Mouse (Mus musculus) liver, embryonic 14.5 days (tissue): ENCODE measurements around the gene Cldn1. TPM values are rescaled to one million over a fixed set of nuclear protein-coding genes. Genes with fewer than 3 reads are reported as not detected.
A peak's percentile ranks its signal among the peaks of the same experiment; 100 is the strongest.

Experiments
- ATAC-seq: fragments of 200-750 bp; cut with Nextera tagmentation; 2 replicates; pipeline ENCODE4 v1.8.0; 2017; ENCODE audit warnings: moderate number of reproducible peaks, mild to moderate bottlenecking, moderate library complexity; ENCODE audit not compliant: insufficient read depth
- DNase-seq, 3 experiments: peaks; one replicate each; pipeline ENCODE4 v3.0.0-alpha.2; 2012 to 2013; ENCODE audit warnings: low read depth in 3 of 3, low spot score in 3 of 3
- H3K27ac ChIP-seq: fragments of 300-500 bp; sonication (generic); 2 replicates; pipeline ENCODE4 v1.5.1; 2014; ENCODE audit warnings: moderate library complexity, mild to moderate bottlenecking, control low read depth, inconsistent platforms
- H3K27me3 ChIP-seq: fragments of 300-500 bp; sonication (generic); 2 replicates; pipeline ENCODE4 v1.6.1; 2014; ENCODE audit warnings: mild to moderate bottlenecking, low read length, moderate library complexity; ENCODE audit not compliant: control insufficient read depth, insufficient read depth
- H3K36me3 ChIP-seq: fragments of 300-500 bp; sonication (generic); replicated peaks from 2 replicates; pipeline ENCODE4 v1.6.1; 2014; ENCODE audit warnings: low read depth; ENCODE audit not compliant: control insufficient read depth, insufficient read depth
- H3K4me1 ChIP-seq, 2 experiments: fragments of 200-500 bp in 1 of 2; fragments of 300-500 bp in 1 of 2; sonication (generic) in 1 of 2; replicated peaks; 2 replicates each; pipeline ENCODE4 v1.6.1; 2012 to 2014; ENCODE audit warnings: antibody characterized with exemption in 1 of 2, inconsistent platforms in 1 of 2, low read length in 1 of 2; ENCODE audit not compliant: control insufficient read depth in 2 of 2, insufficient read depth in 2 of 2
- H3K4me2 ChIP-seq: fragments of 300-500 bp; sonication (generic); 2 replicates; pipeline ENCODE4 v1.6.1; 2014; ENCODE audit warnings: low read depth, mild to moderate bottlenecking, control low read depth, moderate library complexity
- H3K4me3 ChIP-seq, 2 experiments: fragments of 200-500 bp in 1 of 2; fragments of 300-500 bp in 1 of 2; sonication (generic) in 1 of 2; 2 replicates each; pipeline ENCODE4 v1.5.1; 2012 to 2014; ENCODE audit warnings: low read depth in 2 of 2, low read length in 2 of 2, mild to moderate bottlenecking in 2 of 2, control low read depth in 1 of 2, inconsistent platforms in 1 of 2, moderate library complexity in 1 of 2; ENCODE audit not compliant: insufficient read depth in 1 of 2
- H3K9ac ChIP-seq: fragments of 300-500 bp; sonication (generic); replicated peaks from 2 replicates; pipeline ENCODE4 v1.6.1; 2014; ENCODE audit warnings: mild to moderate bottlenecking, control low read depth, moderate library complexity
- H3K9me3 ChIP-seq: fragments of 300-500 bp; sonication (generic); 2 replicates; pipeline ENCODE4 v1.6.1; 2016; ENCODE audit warnings: low read length, mixed read lengths; ENCODE audit not compliant: control insufficient read depth
- CTCF ChIP-seq: IDR thresholded peaks from 2 replicates; pipeline ENCODE4 v1.5.1; 2016; ENCODE audit warnings: antibody characterized with exemption, low read depth, control low read depth
- EP300 ChIP-seq: IDR thresholded peaks from 2 replicates; pipeline ENCODE4 v1.6.1; 2016; ENCODE audit warnings: antibody characterized with exemption, low read depth
- WGBS: fragments of 180-500 bp; shearing (Covaris S2); extraction: QIAGEN DNeasy Blood & Tissue Kit; methylation state at CpG from one replicate; pipeline ENCODE4 v1.1.7; 2014; ENCODE audit not compliant: insufficient replicate concordance; 5-methylcytosine and 5-hydroxymethylcytosine counted together
- polyA plus RNA-seq, 2 experiments: library from polyadenylated mRNA; depleted of rRNA in 1 of 2; stranded (reverse) in 1 of 2; unstranded in 1 of 2; fragments of >200 nt; fragmentation: Nextera tagmentation in 1 of 2; extraction: Ambion mirVana in 1 of 2; gene quantifications; 2 replicates each; pipeline versions ENCODE4 v1.2.1 to v1.2.3; 2012 to 2014

The Cldn1 gene
- polyA plus RNA-seq, 2 experiments = 17.5 to 32.6 TPM

GRCm38 (mm10) chr16:26390936-26391335 lies 19.3 kb upstream of the Cldn1 start:
- DNase-seq (no peak), ATAC-seq (no peak)
- H3K4me1 ChIP-seq = no peaks in the 10 kb centered on the region
- H3K9ac ChIP-seq = no peak overlapping the region
- no peaks in the 10 kb centered on the region for H3K9me3 ChIP-seq
- no peaks in the 10 kb centered on the region for H3K27me3 ChIP-seq
- H3K27ac ChIP-seq = no peak overlapping the region
- 46% methylated on average over 4 of the region's 4 CpGs for WGBS
- no peaks in the 10 kb centered on the region for H3K36me3 ChIP-seq
- H3K4me2 ChIP-seq = no peak overlapping the region
- H3K4me3 ChIP-seq = no peak overlapping the region
- TF ChIP-seq CTCF (no peak), EP300 (no peak)

GRCm38 (mm10) chr16:26386159-26386558 lies 14.5 kb upstream of the Cldn1 start:
- Histone ChIP-seq H3K27ac (no peak overlapping the region), H3K36me3 (no peaks in the 10 kb centered on the region), H3K4me3 (no peak overlapping the region), H3K9ac (no peak overlapping the region), H3K4me2 (no peak overlapping the region), H3K27me3 (no peaks in the 10 kb centered on the region), H3K9me3 (no peaks in the 10 kb centered on the region), H3K4me1 (0 out of 4 replicates have a peak, but pooled peaks cover 0 to 2% of the 10 kb centered on the region in 2 experiments)
- ATAC-seq (no peak), DNase-seq (no peak)
- 52% methylated on average over 2 of the region's 2 CpGs for WGBS
- TF ChIP-seq EP300 (no peak), CTCF (no peak)

DNA sequence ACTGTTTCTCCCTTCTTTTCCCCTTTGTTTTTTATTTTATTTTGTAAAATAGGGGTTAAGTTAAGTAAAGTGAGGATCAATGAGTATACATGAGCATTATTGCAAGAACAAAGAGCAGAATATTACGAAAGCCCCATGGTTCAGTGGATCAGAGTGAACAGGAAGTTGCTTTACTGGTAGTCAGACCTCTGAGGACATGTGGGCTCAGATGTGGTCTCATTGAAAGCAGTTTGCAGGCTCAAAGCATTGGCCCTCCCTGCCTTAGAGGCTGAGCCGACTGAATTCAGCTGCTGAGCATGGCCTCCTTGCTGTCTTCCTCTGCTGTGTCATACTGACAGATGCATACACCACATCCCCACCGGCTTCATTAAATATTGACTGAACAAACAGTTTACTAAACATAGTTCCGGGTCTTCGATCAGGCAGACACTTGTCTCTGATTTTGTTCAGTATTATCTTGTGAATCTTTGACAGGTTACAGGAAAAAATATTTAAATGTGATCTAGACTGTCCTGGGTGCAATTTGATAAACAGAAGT lies 12.5 kb upstream of the Cldn1 start:
- DNase-seq = no peak
- Histone ChIP-seq H3K27me3 (no peaks in the 10 kb centered on the region), H3K27ac (no peak overlapping the region), H3K9ac (no peak overlapping the region), H3K4me1 (0 out of 4 replicates have a peak, but pooled peaks cover 0 to 2% of the 10 kb centered on the region in 2 experiments), H3K4me2 (no peak overlapping the region), H3K9me3 (no peaks in the 10 kb centered on the region), H3K36me3 (no peaks in the 10 kb centered on the region), H3K4me3 (no peak overlapping the region)
- 37% methylated on average over 5 of the region's 5 CpGs for WGBS
- TF ChIP-seq CTCF (no peak), EP300 (no peak)
- no peak; the same call in 1 of the 2 replicates for ATAC-seq

DNA sequence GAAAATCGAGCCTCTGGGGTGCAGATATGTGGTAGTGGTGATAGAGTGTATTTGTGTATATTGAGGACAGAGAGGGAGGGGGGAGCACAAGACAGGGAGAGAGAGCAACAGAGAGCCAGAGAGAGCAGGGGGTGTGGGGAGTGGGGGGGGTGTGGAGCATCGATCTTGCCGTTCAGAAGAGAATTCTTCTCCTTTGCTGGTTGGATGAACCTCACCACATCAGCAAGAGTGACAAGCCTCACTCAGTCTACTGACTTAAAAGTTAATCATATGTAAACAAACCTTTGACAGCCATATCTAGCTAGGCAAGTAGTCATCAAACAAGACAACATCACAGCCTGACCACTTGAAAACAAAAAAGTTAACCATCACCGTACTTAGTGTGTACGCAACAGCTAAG lies 5.5 kb upstream of the Cldn1 start:
- H3K4me3 ChIP-seq = no peak overlapping the region
- no peak for TF ChIP-seq CTCF
- no peak for TF ChIP-seq EP300
- ATAC-seq (peak; percentile 77), DNase-seq (no peak)
- H3K27me3 ChIP-seq = no peaks in the 10 kb centered on the region
- H3K4me2 ChIP-seq = no peak overlapping the region
- H3K9ac ChIP-seq = no peak overlapping the region
- H3K36me3 ChIP-seq = no peaks in the 10 kb centered on the region
- 58% methylated on average over 5 of the region's 5 CpGs for WGBS
- H3K27ac ChIP-seq = no peak overlapping the region
- H3K4me1 ChIP-seq = 0 out of 4 replicates have a peak, but pooled peaks cover 0 to 2% of the 10 kb centered on the region in 2 experiments
- no peaks in the 10 kb centered on the region for H3K9me3 ChIP-seq

DNA sequence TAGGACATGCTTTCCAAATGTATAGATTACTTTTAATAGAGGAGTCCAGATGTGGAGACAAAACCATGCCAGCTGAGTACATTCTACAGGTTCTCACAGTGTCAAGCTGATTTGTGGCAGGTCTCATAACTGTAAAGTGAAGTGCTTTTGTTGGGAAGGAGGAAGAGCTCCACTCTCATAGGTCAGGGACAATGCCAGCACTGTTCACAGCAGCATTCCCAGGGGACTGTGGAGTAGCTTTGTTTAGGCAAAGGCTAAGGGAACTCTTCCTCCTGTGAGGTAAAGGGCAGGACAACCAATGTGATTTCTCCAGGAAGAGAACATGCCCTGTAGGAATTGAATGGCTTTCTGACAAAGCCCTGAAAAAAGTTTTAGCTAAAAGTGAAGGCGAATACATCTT lies 1.5 kb downstream of the Cldn1 start:
- ATAC-seq (no peak), DNase-seq (no peak)
- H3K4me3 ChIP-seq = peak overlapping the region in 1 of 2 experiments; percentile 28; a peak in 2 of 4 replicates
- no peaks in the 10 kb centered on the region for H3K9me3 ChIP-seq
- H3K36me3 ChIP-seq = no peaks in the 10 kb centered on the region
- H3K4me1 ChIP-seq = no peaks in the 10 kb centered on the region
- TF ChIP-seq CTCF (no peak), EP300 (no peak)
- 61% methylated on average over 1 of the region's 1 CpGs for WGBS
- H3K27ac ChIP-seq = no peak overlapping the region
- H3K9ac ChIP-seq = no peak overlapping the region
- peak overlapping the region; percentile 48 for H3K4me2 ChIP-seq
- no peaks in the 10 kb centered on the region for H3K27me3 ChIP-seq
